Mouse (Mus musculus) layer of hippocampus, adult 9-10 months (tissue): ENCODE data around the gene Zfp853.

Source experiments
- DNase-seq: peaks from one replicate; pipeline ENCODE4 v3.0.0; 2022; ENCODE audit warnings: low spot score

The Zfp853 gene

DNA sequence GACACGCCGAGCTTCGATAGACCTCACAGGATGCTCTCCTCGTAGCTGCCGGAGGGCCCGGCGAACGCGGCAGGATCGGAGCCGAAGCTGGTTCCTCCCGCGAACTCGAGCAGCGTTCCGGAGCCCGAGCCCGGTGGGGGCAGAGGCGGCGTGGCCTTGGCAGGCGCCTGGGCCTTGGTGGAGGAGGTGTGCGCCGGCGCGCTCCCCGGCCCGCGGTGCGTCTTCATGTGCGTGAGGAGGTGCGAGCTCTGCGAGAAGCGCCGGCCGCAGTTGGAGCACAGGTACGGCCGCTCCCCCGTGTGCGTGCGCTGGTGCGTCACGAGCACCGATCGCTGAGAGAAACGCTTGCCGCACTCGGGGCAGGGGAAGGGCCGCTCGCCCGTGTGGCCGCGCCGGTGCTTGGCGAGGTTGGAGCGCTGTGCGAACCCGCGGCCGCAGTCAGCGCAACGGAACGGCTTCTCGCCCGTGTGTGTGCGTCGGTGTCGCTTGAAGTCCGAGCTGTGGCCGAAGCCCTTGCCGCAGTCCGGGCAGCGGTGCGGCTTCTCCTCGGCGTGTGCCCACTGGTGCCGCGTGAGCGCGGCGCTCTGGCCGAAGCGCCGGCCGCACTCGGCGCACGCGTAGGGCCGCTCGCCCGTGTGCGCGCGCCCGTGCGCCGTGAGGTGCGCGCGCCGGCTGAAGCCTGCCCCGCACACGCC is 40.1 kb downstream of the Zfp853 start:
- DNase-seq = no peak

DNA sequence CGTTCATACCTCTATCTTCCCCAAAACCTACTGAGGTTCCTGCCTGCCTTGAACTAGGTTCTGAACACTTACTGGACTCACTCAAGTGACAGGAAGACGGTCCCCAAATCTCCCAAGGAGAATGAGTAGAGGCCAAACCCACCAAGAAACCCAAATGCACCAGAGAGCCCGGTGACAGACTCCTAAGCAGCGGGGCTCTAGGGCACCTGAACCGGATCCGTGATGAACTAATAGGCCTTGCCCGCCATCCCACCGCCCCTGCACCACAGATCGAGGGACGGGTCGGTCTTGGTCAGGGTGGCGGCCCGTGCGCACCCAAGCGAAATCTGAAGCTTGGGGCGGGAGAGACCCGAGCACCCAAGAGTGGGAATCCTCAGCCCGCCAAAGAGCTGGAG is 40.6 kb downstream of the Zfp853 start:
- no peak for DNase-seq

DNA sequence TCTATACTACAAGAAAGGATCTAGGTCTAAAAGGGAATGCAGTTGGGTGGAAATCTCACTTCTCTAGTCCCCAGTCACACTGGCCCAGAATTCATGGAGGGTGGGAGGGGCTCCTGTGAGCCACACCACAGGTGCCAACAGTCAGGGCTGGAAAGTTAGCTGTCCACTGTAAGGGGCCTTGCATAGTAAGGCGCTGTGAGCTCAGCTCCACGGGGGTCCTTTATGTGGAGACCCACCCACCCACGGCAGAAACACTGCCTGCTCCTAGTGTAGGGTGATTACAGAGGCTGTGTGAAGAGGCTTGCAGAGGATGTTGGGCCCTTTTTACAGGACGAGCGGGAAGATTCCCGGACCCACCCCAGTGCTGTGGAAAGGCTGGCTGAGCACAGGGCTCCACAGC is 41.4 kb downstream of the Zfp853 start:
- no peak for DNase-seq

GRCm38 (mm10) chr5:143244926-143245325 is 48.5 kb downstream of the Zfp853 start:
- DNase-seq = no peak
